Mouse (Mus musculus): ENCODE results near the gene Slc4a1. TPM values are rescaled to one million over a fixed set of nuclear protein-coding genes. Genes with fewer than 3 reads are reported as not detected.
A peak's percentile ranks its signal among the peaks of the same experiment; 100 is the strongest.

Gene Slc4a1
- total and polyA plus RNA-seq, 3 experiments = 0.42 to 10.3 (median 4.4) TPM

DNA sequence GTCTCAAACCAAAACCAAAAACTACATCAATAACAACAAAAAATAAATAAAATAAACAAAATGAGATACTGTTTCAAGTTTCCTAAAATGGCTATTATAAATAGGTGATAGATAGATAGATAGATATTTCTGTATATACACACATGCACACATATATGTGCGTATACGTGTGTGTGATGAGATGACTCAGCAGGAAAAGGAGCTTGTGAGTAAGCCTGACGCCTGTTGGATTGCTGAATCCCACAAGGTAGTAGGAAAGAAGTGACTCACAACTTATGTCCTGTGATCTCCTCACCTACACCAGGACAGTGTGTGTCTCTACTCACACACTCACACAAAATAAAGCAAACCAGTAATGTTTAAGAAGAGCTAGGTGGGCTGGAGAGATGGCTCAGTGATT is 16.8 kb upstream of the Slc4a1 start:
- DNase-seq = no peak
- no peak overlapping the region for H3K27ac ChIP-seq
- no peaks in the 10 kb centered on the region for H3K4me1 ChIP-seq (ENCODE audit: control insufficient read depth, insufficient read depth, low read length)
- no peaks in the 10 kb centered on the region for H3K36me3 ChIP-seq (ENCODE audit: control insufficient read depth, insufficient read depth, low read length)
- 75% methylated on average over 3 of the region's 3 CpGs for WGBS
- no peaks in the 10 kb centered on the region for H3K79me2 ChIP-seq (replicated peaks; ENCODE audit: control insufficient read depth, insufficient read depth, low read length)
- H3K9ac ChIP-seq (ENCODE audit: low read depth, low read length) = no peak overlapping the region
- intact Hi-C loops (cut with DNase I) = no loop called here
- no peaks in the 10 kb centered on the region for H3K27me3 ChIP-seq (ENCODE audit: control insufficient read depth, insufficient read depth, low read length)
- no peak for TF ChIP-seq CTCF (IDR thresholded peaks at IDR 0.05)
- no peak for TF ChIP-seq EP300 (IDR thresholded peaks at IDR 0.05; ENCODE audit: insufficient read depth, low read depth, low read length)
- TF ChIP-seq POLR2A (IDR thresholded peaks at IDR 0.05; ENCODE audit: insufficient read depth, low read depth, low read length) = no peak
- no peak overlapping the region for H3K4me3 ChIP-seq

DNA sequence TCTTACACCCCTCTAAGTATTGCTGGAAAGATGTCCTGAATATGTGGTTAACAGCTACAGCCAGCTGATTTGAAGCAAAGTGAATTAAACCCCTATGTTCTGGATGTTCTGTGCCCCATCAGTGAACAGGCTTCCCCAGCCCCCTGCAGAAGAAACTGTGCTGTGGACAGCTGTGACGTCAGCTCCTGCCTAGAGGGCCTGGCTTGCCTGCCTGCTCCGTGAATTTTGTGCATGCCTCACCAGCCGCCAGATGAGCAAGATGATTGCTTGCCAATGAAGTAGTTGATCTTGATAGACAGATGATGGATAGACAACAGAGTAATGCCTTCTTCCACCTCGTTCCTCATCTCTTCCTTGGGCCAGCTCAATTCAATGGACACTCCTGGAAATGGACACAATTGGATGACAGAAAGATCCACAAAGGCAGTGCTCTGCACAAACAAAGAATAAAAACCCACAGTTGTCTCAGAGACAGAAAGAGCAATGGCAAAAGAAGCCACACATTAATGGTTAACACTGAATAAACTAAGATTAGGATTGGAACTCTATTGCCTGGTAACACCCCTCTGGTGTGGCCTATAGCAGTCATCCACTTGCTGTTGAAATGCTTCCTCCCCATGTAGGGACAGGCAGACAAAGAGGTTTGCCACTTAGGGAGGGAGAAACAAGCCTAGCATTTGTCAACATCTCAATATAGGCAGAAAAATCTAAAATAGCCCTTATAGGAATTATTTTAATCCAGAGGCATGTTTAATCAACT is 15.5 kb upstream of the Slc4a1 start:
- no peak for DNase-seq
- no peak overlapping the region for H3K9ac ChIP-seq (ENCODE audit: low read depth, low read length)
- no peaks in the 10 kb centered on the region for H3K36me3 ChIP-seq (ENCODE audit: control insufficient read depth, insufficient read depth, low read length)
- no peaks in the 10 kb centered on the region for H3K4me1 ChIP-seq (ENCODE audit: control insufficient read depth, insufficient read depth, low read length)
- H3K79me2 ChIP-seq (replicated peaks; ENCODE audit: control insufficient read depth, insufficient read depth, low read length) = no peaks in the 10 kb centered on the region
- intact Hi-C loops (cut with DNase I) = no loop called here
- TF ChIP-seq EP300 (IDR thresholded peaks at IDR 0.05; ENCODE audit: insufficient read depth, low read depth, low read length) (no peak), POLR2A (IDR thresholded peaks at IDR 0.05; ENCODE audit: insufficient read depth, low read depth, low read length) (no peak), CTCF (IDR thresholded peaks at IDR 0.05) (no peak)
- no peaks in the 10 kb centered on the region for H3K27me3 ChIP-seq (ENCODE audit: control insufficient read depth, insufficient read depth, low read length)
- H3K27ac ChIP-seq = no peak overlapping the region
- no peak overlapping the region for H3K4me3 ChIP-seq
- 53% methylated on average over 4 of the region's 4 CpGs for WGBS

DNA sequence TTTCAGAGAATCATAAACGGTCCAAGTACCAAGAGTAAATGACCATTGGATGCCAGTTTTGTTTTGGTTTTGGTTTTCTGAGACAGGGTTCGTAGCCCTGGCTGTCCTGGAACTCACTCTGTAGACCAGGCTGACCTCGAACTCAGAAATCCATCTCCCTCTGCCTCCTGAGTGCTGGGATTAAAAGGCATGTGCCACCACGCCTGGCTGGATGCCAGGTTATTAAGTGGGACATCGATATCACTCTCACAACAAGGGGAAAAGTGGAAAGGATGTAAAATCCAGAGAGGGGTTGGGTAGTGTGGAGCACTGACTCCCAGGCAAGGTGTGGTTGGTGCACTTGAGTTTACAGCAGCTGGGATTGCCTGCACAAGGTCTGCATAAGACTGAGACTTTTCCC is 14.1 kb upstream of the Slc4a1 start:
- peak in 1 of 2 experiments; percentile 7 for DNase-seq
- Histone ChIP-seq H3K36me3 (ENCODE audit: control insufficient read depth, insufficient read depth, low read length) (no peaks in the 10 kb centered on the region), H3K79me2 (replicated peaks; ENCODE audit: control insufficient read depth, insufficient read depth, low read length) (no peaks in the 10 kb centered on the region), H3K4me1 (ENCODE audit: control insufficient read depth, insufficient read depth, low read length) (peaks cover 5% of the 10 kb centered on the region), H3K27ac (no peak overlapping the region), H3K9ac (ENCODE audit: low read depth, low read length) (no peak overlapping the region), H3K4me3 (no peak overlapping the region), H3K27me3 (ENCODE audit: control insufficient read depth, insufficient read depth, low read length) (no peaks in the 10 kb centered on the region)
- 58% methylated on average over 5 of the region's 5 CpGs for WGBS
- no peak for TF ChIP-seq EP300 (IDR thresholded peaks at IDR 0.05; ENCODE audit: insufficient read depth, low read depth, low read length)
- no peak for TF ChIP-seq POLR2A (IDR thresholded peaks at IDR 0.05; ENCODE audit: insufficient read depth, low read depth, low read length)
- no peak for TF ChIP-seq CTCF (IDR thresholded peaks at IDR 0.05)
- intact Hi-C loops (cut with DNase I) = no loop called here

DNA sequence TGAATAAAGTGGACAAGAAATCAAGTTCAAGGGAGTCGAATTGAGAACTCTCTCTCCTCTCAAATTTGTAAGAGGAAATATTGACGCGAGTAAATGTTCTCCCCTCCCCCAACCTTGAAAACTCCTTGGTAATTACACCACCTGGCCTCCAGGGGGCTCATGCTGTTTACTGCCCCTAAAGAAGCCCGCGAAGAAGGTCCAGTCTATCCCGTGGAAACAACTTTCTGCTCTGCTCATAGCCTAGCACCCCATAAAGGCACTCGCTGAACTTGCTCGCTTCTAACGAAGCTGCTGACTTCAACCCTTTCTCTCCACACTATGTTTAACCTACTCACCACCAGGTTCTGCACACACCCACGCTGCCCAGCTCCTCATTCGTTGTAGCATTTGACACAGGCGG is 11.2 kb upstream of the Slc4a1 start:
- Histone ChIP-seq H3K36me3 (ENCODE audit: control insufficient read depth, insufficient read depth, low read length) (no peaks in the 10 kb centered on the region), H3K27me3 (ENCODE audit: control insufficient read depth, insufficient read depth, low read length) (no peaks in the 10 kb centered on the region), H3K27ac (no peak overlapping the region), H3K4me1 (ENCODE audit: control insufficient read depth, insufficient read depth, low read length) (peaks cover 6% of the 10 kb centered on the region), H3K4me3 (no peak overlapping the region), H3K9ac (ENCODE audit: low read depth, low read length) (no peak overlapping the region), H3K79me2 (replicated peaks; ENCODE audit: control insufficient read depth, insufficient read depth, low read length) (no peaks in the 10 kb centered on the region)
- 59% methylated on average over 12 of the region's 12 CpGs for WGBS
- no peak for TF ChIP-seq POLR2A (IDR thresholded peaks at IDR 0.05; ENCODE audit: insufficient read depth, low read depth, low read length)
- TF ChIP-seq CTCF (IDR thresholded peaks at IDR 0.05) = peak; percentile 47
- no peak for DNase-seq
- intact Hi-C loops (cut with DNase I) = no loop called here

DNA sequence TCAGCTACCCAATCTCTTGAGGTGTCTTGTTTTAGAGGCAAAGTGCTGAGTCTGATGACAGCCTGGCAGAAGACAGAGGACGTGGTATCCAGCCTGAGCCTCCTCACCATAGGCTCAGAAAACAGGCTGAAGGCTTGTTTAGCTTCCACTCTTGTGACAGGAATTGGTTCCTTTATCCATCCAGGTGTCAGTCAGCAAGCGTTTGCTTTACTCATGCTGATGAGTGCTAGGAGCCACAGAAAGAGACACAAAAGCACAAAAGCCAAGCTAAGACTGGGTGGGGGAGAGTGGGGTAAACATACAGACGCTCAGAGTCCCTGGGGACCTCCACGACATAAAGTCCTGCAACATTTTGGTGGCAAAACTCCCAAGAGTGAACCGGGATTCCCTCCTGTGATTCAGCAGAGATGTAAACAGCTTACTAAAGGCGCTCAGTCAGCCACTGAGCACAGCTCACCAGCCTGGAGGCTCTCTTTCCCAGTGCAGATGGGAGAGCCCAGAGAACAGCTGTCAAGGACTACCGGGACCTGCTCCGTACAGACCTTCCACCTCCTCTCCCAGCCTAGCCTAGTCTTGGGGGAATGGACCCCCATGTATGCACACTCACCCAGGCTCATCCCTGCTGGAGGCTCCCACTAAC is 10.3 kb upstream of the Slc4a1 start:
- no peak for TF ChIP-seq EP300 (IDR thresholded peaks at IDR 0.05; ENCODE audit: insufficient read depth, low read depth, low read length)
- TF ChIP-seq POLR2A (IDR thresholded peaks at IDR 0.05; ENCODE audit: insufficient read depth, low read depth, low read length) = no peak
- TF ChIP-seq CTCF (IDR thresholded peaks at IDR 0.05) = no peak
- WGBS = 36% methylated on average over 8 of the region's 8 CpGs
- no peak overlapping the region for H3K4me3 ChIP-seq
- H3K79me2 ChIP-seq (replicated peaks; ENCODE audit: control insufficient read depth, insufficient read depth, low read length) = no peaks in the 10 kb centered on the region
- no peaks in the 10 kb centered on the region for H3K27me3 ChIP-seq (ENCODE audit: control insufficient read depth, insufficient read depth, low read length)
- DNase-seq = no peak
- no peaks in the 10 kb centered on the region for H3K36me3 ChIP-seq (ENCODE audit: control insufficient read depth, insufficient read depth, low read length)
- H3K4me1 ChIP-seq (ENCODE audit: control insufficient read depth, insufficient read depth, low read length) = peaks cover 6% of the 10 kb centered on the region
- intact Hi-C loops (cut with DNase I) = no loop called here
- no peak overlapping the region for H3K9ac ChIP-seq (ENCODE audit: low read depth, low read length)
- H3K27ac ChIP-seq = peak overlapping the region; percentile 51

Data from heart, adult 2 months (tissue).